Mouse (Mus musculus) embryonic facial prominence, embryonic 14.5 days (tissue): ENCODE data around the gene Nck1. TPM values are rescaled to one million over a fixed set of nuclear protein-coding genes. Genes with fewer than 3 reads are reported as not detected.

Experiments used
- ATAC-seq: fragments of 200-750 bp; cut with Nextera tagmentation; 2 replicates; pipeline ENCODE4 v1.8.0; 2017; ENCODE audit warnings: low read depth, moderate number of reproducible peaks, moderate TSS enrichment
- DNase-seq: peaks from one replicate; pipeline ENCODE4 v3.0.0-alpha.2; 2015; ENCODE audit warnings: low spot score
- H3K27ac ChIP-seq: fragments of 300-500 bp; sonication (generic); replicated peaks from 2 replicates; pipeline ENCODE4 v1.5.1; 2014; ENCODE audit warnings: low read depth, mild to moderate bottlenecking, low read length, moderate library complexity
- H3K27me3 ChIP-seq: fragments of 300-500 bp; sonication (generic); replicated peaks from 2 replicates; pipeline ENCODE4 v1.6.1; 2014; ENCODE audit warnings: low read length; ENCODE audit not compliant: control insufficient read depth, insufficient read depth
- H3K36me3 ChIP-seq: fragments of 300-500 bp; sonication (generic); 2 replicates; pipeline ENCODE4 v1.6.1; 2014; ENCODE audit warnings: low read length, mixed read lengths; ENCODE audit not compliant: control insufficient read depth, insufficient read depth
- H3K4me1 ChIP-seq: fragments of 300-500 bp; sonication (generic); 2 replicates; pipeline ENCODE4 v1.6.1; 2014; ENCODE audit warnings: antibody characterized with exemption, low read length; ENCODE audit not compliant: control insufficient read depth, insufficient read depth
- H3K4me2 ChIP-seq: fragments of 300-500 bp; sonication (generic); 2 replicates; pipeline ENCODE4 v1.6.1; 2014; ENCODE audit warnings: low read depth, mild to moderate bottlenecking, low read length, moderate library complexity, mixed read lengths
- H3K4me3 ChIP-seq: fragments of 300-500 bp; sonication (generic); 2 replicates; pipeline ENCODE4 v1.5.1; 2014; ENCODE audit warnings: low read depth, mild to moderate bottlenecking, low read length
- H3K9ac ChIP-seq: fragments of 300-500 bp; sonication (generic); 2 replicates; pipeline ENCODE4 v1.6.1; 2014; ENCODE audit warnings: low read depth, mild to moderate bottlenecking, low read length, moderate library complexity, mixed read lengths
- H3K9me3 ChIP-seq: fragments of 300-500 bp; sonication (generic); 2 replicates; pipeline ENCODE4 v1.6.1; 2016; ENCODE audit warnings: low read length; ENCODE audit not compliant: control insufficient read depth
- WGBS: fragments of 180-500 bp; shearing (Covaris S2); extraction: QIAGEN DNeasy Blood & Tissue Kit; methylation state at CpG from one replicate; pipeline ENCODE4 v1.1.7; 2014; 5-methylcytosine and 5-hydroxymethylcytosine counted together
- polyA plus RNA-seq: library from polyadenylated mRNA; unstranded; fragments of >200 nt; fragmentation: Nextera tagmentation; extraction: Ambion mirVana; gene quantifications from 2 replicates; pipeline ENCODE4 v1.2.1, GENCODE M21; 2014

The Nck1 gene
- polyA plus RNA-seq, 1 experiment from 2014 or later, result 78.7 TPM

DNA sequence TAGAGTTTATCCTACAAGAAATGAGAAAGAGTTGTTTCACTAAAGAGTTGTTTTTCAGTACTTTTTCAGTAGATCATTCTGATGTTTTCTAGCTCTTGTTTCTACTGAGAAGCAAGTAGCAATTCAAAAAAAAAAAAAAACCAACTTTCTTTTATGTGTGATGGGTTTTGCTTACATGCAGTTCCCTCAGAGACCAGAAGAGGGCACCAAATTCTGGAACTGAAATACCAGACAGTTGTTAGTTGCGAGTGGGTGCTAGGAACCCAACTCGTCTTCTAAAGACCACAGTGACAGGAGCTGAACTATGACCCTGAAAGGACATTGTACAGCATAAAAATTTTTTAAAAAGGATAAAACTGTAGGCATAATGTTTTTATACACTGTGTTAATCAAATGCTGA lies 2.4 kb upstream of the Nck1 start:
- ATAC-seq, result no peak
- H3K4me2 ChIP-seq, result no peak overlapping the region

GRCm38 (mm10) chr9:100546594-100546910 lies 618 bp upstream of the Nck1 start:
- DNase-seq (peak; percentile 29), ATAC-seq (peak; percentile 9; the same call in 1 of the 2 replicates)
- Histone ChIP-seq H3K27ac (peak overlapping the region; percentile 84), H3K36me3 (peaks cover 4% of the 10 kb centered on the region; the same call in 1 of the 2 replicates), H3K4me2 (peak overlapping the region; percentile 81), H3K9ac (peak overlapping the region; percentile 91), H3K4me3 (peak overlapping the region; percentile 94), H3K27me3 (no peaks in the 10 kb centered on the region), H3K9me3 (peaks cover 19% of the 10 kb centered on the region), H3K4me1 (peaks cover 17% of the 10 kb centered on the region; the same call in 1 of the 2 replicates)
- whole genome bisulfite sequencing, result 9% methylated on average over 9 of the region's 9 CpGs

More for the DNA sequence above, 2.4 kb upstream of the Nck1 start:
- Histone ChIP-seq H3K27me3 (no peaks in the 10 kb centered on the region), H3K4me1 (peaks cover 17% of the 10 kb centered on the region; the same call in 1 of the 2 replicates), H3K9me3 (peaks cover 19% of the 10 kb centered on the region), H3K9ac (no peak overlapping the region), H3K27ac (no peak overlapping the region), H3K36me3 (peaks cover 15% of the 10 kb centered on the region), H3K4me3 (no peak overlapping the region)
- no peak for DNase-seq
- WGBS, result 88% methylated on average over 2 of the region's 2 CpGs

DNA sequence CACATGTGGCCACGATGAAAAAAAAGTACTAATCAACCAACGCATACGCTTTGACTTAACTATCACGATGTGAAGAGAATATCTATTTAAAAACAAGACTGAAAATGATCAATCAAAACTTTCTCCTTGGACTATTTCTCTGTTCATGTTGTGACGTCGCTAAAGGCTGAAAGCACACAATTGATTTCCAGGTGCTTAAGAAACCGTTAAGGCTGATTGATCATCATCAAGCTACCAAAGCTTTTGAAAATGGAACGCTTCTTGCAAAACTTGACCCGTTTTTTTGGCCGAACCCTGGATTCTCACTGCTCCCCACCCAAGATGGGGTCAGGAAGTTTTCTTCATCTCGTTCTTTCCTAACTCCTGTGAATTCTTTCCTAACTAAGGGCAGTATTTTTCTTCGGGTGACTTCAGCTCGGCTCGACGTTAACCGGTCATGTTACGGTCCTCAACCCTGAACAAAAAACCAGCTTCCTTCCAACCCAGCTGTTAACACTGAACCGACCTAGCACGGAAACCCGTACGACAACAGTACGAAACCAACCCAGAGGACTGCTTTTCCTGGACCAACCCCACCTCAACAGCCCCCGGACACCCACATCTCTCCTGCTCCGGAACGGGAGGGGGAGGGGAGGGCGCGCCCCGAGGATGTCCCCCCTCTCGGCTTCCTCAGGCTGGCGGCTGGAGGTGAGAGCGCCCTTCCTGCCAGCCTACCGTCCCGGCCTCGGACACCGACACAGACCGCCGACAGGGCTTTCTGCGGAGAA lies 803 bp downstream of the Nck1 start:
- Histone ChIP-seq H3K36me3 (peaks cover 4% of the 10 kb centered on the region; the same call in 1 of the 2 replicates), H3K9ac (peak overlapping the region; percentile 91), H3K4me1 (peaks cover 17% of the 10 kb centered on the region; the same call in 1 of the 2 replicates), H3K27me3 (no peaks in the 10 kb centered on the region), H3K4me3 (peak overlapping the region; percentile 94), H3K27ac (peak overlapping the region; percentile 92), H3K4me2 (peak overlapping the region; percentile 81), H3K9me3 (peaks cover 19% of the 10 kb centered on the region)
- ATAC-seq (no peak; the same call in 1 of the 2 replicates), DNase-seq (peak; percentile 46)
- WGBS, result under 1% methylated on average over 35 of the region's 38 CpGs

GRCm38 (mm10) chr9:100535618-100536262 lies 10.2 kb downstream of the Nck1 start:
- Histone ChIP-seq H3K27me3 (no peaks in the 10 kb centered on the region), H3K4me1 (no peaks in the 10 kb centered on the region; the same call in 1 of the 2 replicates), H3K4me3 (no peak overlapping the region), H3K4me2 (no peak overlapping the region), H3K36me3 (no peaks in the 10 kb centered on the region), H3K27ac (no peak overlapping the region), H3K9ac (no peak overlapping the region), H3K9me3 (no peaks in the 10 kb centered on the region)
- 84% methylated on average over 2 of the region's 2 CpGs for WGBS
- ATAC-seq (no peak), DNase-seq (peak; percentile 28)

GRCm38 (mm10) chr9:100534686-100535085 lies 11.2 kb downstream of the Nck1 start:
- no peaks in the 10 kb centered on the region; the same call in 1 of the 2 replicates for H3K4me1 ChIP-seq
- H3K27ac ChIP-seq, result no peak overlapping the region
- H3K9me3 ChIP-seq, result no peaks in the 10 kb centered on the region
- no peak overlapping the region for H3K9ac ChIP-seq
- H3K4me3 ChIP-seq, result no peak overlapping the region
- no peak overlapping the region for H3K4me2 ChIP-seq
- DNase-seq, result no peak
- WGBS, result 91% methylated on average over 3 of the region's 3 CpGs
- H3K27me3 ChIP-seq, result no peaks in the 10 kb centered on the region
- no peaks in the 10 kb centered on the region for H3K36me3 ChIP-seq
- ATAC-seq, result no peak

GRCm38 (mm10) chr9:100532847-100533505 lies 13.0 kb downstream of the Nck1 start:
- no peak overlapping the region for H3K4me3 ChIP-seq
- WGBS, result 76% methylated on average over 3 of the region's 3 CpGs
- H3K4me2 ChIP-seq, result no peak overlapping the region
- no peak for DNase-seq
- H3K27ac ChIP-seq, result no peak overlapping the region
- no peaks in the 10 kb centered on the region for H3K27me3 ChIP-seq
- H3K9ac ChIP-seq, result no peak overlapping the region
- H3K4me1 ChIP-seq, result no peaks in the 10 kb centered on the region; the same call in 1 of the 2 replicates
- no peaks in the 10 kb centered on the region for H3K36me3 ChIP-seq
- H3K9me3 ChIP-seq, result peaks cover 4% of the 10 kb centered on the region; the same call in 1 of the 2 replicates
- ATAC-seq, result no peak

- peaks cover 4% of the 10 kb centered on the region; the same call in 1 of the 2 replicates for H3K9me3 ChIP-seq
- H3K4me2 ChIP-seq, result no peak overlapping the region
- H3K4me1 ChIP-seq, result no peaks in the 10 kb centered on the region; the same call in 1 of the 2 replicates
- H3K4me3 ChIP-seq, result no peak overlapping the region
- H3K27me3 ChIP-seq, result no peaks in the 10 kb centered on the region
- 79% methylated on average over 1 of the region's 1 CpGs for WGBS
- ATAC-seq (no peak), DNase-seq (no peak)
- no peak overlapping the region for H3K9ac ChIP-seq
- no peak overlapping the region for H3K27ac ChIP-seq
- H3K36me3 ChIP-seq, result no peaks in the 10 kb centered on the region
Observed at GRCm38 (mm10) chr9:100531296-100531695, 14.6 kb downstream of the Nck1 start.

DNA sequence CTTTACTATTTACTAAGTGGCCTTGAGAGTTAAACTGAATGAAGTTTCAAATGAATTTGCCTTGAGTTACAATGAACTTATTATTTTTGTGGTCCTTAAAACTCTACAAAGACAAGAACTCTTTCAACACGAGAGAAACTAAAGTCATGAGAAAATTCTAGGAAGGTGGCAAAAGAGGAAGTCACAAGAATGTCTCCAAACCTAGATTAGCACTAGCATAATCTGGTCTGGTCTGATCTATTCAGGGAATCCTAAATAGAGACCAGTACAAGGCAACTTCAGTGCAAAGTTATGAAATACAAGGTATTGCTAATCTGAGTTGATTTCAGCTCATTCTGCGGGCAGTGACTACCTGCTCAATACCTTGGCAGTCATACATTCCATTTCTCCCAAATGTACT lies 20.7 kb downstream of the Nck1 start:
- no peak overlapping the region for H3K4me3 ChIP-seq
- no peak overlapping the region for H3K4me2 ChIP-seq
- ATAC-seq (no peak), DNase-seq (no peak)
- H3K4me1 ChIP-seq, result no peaks in the 10 kb centered on the region
- WGBS, result 89% methylated on average over 2 of the region's 2 CpGs
- H3K9ac ChIP-seq, result no peak overlapping the region
- peaks cover 4% of the 10 kb centered on the region; the same call in 1 of the 2 replicates for H3K9me3 ChIP-seq
- no peaks in the 10 kb centered on the region for H3K36me3 ChIP-seq
- no peaks in the 10 kb centered on the region for H3K27me3 ChIP-seq
- no peak overlapping the region for H3K27ac ChIP-seq
